Mouse (Mus musculus) hindbrain, embryonic 11.5 days (tissue): Measurements from ENCODE around the gene Akap6. TPM values are rescaled to one million over a fixed set of nuclear protein-coding genes. Genes with fewer than 3 reads are reported as not detected.

Experiments used
- ATAC-seq: fragments of 200-750 bp; cut with Nextera tagmentation; 2 replicates; pipeline ENCODE4 v1.8.0; 2017; ENCODE audit warnings: mild to moderate bottlenecking, moderate TSS enrichment, moderate library complexity; ENCODE audit not compliant: low FRiP score
- DNase-seq: peaks from one replicate; pipeline ENCODE4 v3.0.0-alpha.2; 2015; ENCODE audit warnings: low spot score
- H3K27ac ChIP-seq: fragments of 300-500 bp; sonication (generic); 2 replicates; pipeline ENCODE4 v1.5.1; 2014; ENCODE audit warnings: mild to moderate bottlenecking, low read depth, low read length
- H3K27me3 ChIP-seq: fragments of 300-500 bp; sonication (generic); 2 replicates; pipeline ENCODE4 v1.6.1; 2014; ENCODE audit warnings: mild to moderate bottlenecking, low read length, moderate library complexity, mixed read lengths; ENCODE audit not compliant: control insufficient read depth, insufficient read depth
- H3K36me3 ChIP-seq: fragments of 300-500 bp; sonication (generic); 2 replicates; pipeline ENCODE4 v1.6.1; 2014; ENCODE audit warnings: mild to moderate bottlenecking, low read length, moderate library complexity, mixed read lengths; ENCODE audit not compliant: control insufficient read depth, insufficient read depth
- H3K4me1 ChIP-seq: fragments of 300-500 bp; sonication (generic); replicated peaks from 2 replicates; pipeline ENCODE4 v1.6.1; 2014; ENCODE audit warnings: low read length, mixed read lengths; ENCODE audit not compliant: control insufficient read depth, insufficient read depth
- H3K4me2 ChIP-seq: fragments of 300-500 bp; sonication (generic); replicated peaks from 2 replicates; pipeline ENCODE4 v1.6.1; 2014; ENCODE audit warnings: mild to moderate bottlenecking, low read depth, low read length
- H3K4me3 ChIP-seq: fragments of 300-500 bp; sonication (generic); 2 replicates; pipeline ENCODE4 v1.5.1; 2014; ENCODE audit warnings: low read depth, low read length
- H3K9ac ChIP-seq: fragments of 300-500 bp; sonication (generic); 2 replicates; pipeline ENCODE4 v1.6.1; 2014; ENCODE audit warnings: low read depth, low read length
- H3K9me3 ChIP-seq: fragments of 300-500 bp; sonication (generic); 2 replicates; pipeline ENCODE4 v1.6.1; 2016; ENCODE audit warnings: low read length; ENCODE audit not compliant: control insufficient read depth
- WGBS: fragments of 180-500 bp; shearing (Covaris S2); extraction: QIAGEN DNeasy Blood & Tissue Kit; methylation state at CpG from one replicate; pipeline ENCODE4 v1.1.7; 2014; 5-methylcytosine and 5-hydroxymethylcytosine counted together
- polyA plus RNA-seq: library from polyadenylated mRNA; unstranded; fragments of >200 nt; fragmentation: Nextera tagmentation; extraction: Ambion mirVana; gene quantifications from 2 replicates; pipeline ENCODE4 v1.2.1, GENCODE M21; 2014

Akap6 gene
- polyA plus RNA-seq, 1 experiment from 2014 or later = 35.7 TPM

GRCm38 (mm10) chr12:52702368-52702967 lies 3.3 kb downstream of the Akap6 start:
- H3K4me3 ChIP-seq = no peak overlapping the region; the same call in 1 of the 2 replicates
- DNase-seq = no peak
- H3K9me3 ChIP-seq = no peaks in the 10 kb centered on the region
- H3K4me2 ChIP-seq = peak overlapping the region; percentile 64
- no peaks in the 10 kb centered on the region for H3K27me3 ChIP-seq
- no peak for ATAC-seq
- no peak overlapping the region for H3K9ac ChIP-seq
- 87% methylated on average over 12 of the region's 12 CpGs for WGBS
- no peak overlapping the region for H3K27ac ChIP-seq
- no peaks in the 10 kb centered on the region for H3K36me3 ChIP-seq
- peaks cover 2% of the 10 kb centered on the region; the same call in 1 of the 2 replicates for H3K4me1 ChIP-seq

GRCm38 (mm10) chr12:52704081-52704480 lies 4.9 kb downstream of the Akap6 start:
- 79% methylated on average over 4 of the region's 4 CpGs for WGBS
- Histone ChIP-seq H3K27ac (no peak overlapping the region), H3K4me2 (no peak overlapping the region), H3K4me3 (no peak overlapping the region), H3K9me3 (no peaks in the 10 kb centered on the region), H3K4me1 (no peaks in the 10 kb centered on the region; the same call in 1 of the 2 replicates), H3K9ac (no peak overlapping the region), H3K36me3 (no peaks in the 10 kb centered on the region), H3K27me3 (no peaks in the 10 kb centered on the region)
- DNase-seq (no peak), ATAC-seq (no peak)

GRCm38 (mm10) chr12:52704810-52705209 lies 5.6 kb downstream of the Akap6 start:
- no peaks in the 10 kb centered on the region for H3K36me3 ChIP-seq
- ATAC-seq = no peak
- no peak overlapping the region for H3K4me3 ChIP-seq
- WGBS = 78% methylated on average over 3 of the region's 3 CpGs
- no peaks in the 10 kb centered on the region for H3K9me3 ChIP-seq
- no peak for DNase-seq
- no peaks in the 10 kb centered on the region; the same call in 1 of the 2 replicates for H3K4me1 ChIP-seq
- H3K27me3 ChIP-seq = no peaks in the 10 kb centered on the region
- H3K9ac ChIP-seq = no peak overlapping the region
- no peak overlapping the region for H3K27ac ChIP-seq
- H3K4me2 ChIP-seq = no peak overlapping the region

- no peak for ATAC-seq
- WGBS = 86% methylated on average over 3 of the region's 3 CpGs
These were observed 12.2 kb downstream of the Akap6 start for GRCm38 (mm10) chr12:52711382-52711781.

GRCm38 (mm10) chr12:52711857-52712640 lies 12.9 kb downstream of the Akap6 start:
- no peak overlapping the region for H3K4me3 ChIP-seq
- H3K27ac ChIP-seq = no peak overlapping the region
- H3K9me3 ChIP-seq = no peaks in the 10 kb centered on the region
- no peak overlapping the region for H3K9ac ChIP-seq
- no peak overlapping the region for H3K4me2 ChIP-seq
- H3K36me3 ChIP-seq = no peaks in the 10 kb centered on the region
- no peaks in the 10 kb centered on the region for H3K27me3 ChIP-seq
- DNase-seq (no peak), ATAC-seq (no peak)
- 86% methylated on average over 7 of the region's 7 CpGs for WGBS
- no peaks in the 10 kb centered on the region for H3K4me1 ChIP-seq

More at GRCm38 (mm10) chr12:52711382-52711781, 12.2 kb downstream of the Akap6 start:
- H3K4me3 ChIP-seq = no peak overlapping the region
- H3K27me3 ChIP-seq = no peaks in the 10 kb centered on the region
- H3K36me3 ChIP-seq = no peaks in the 10 kb centered on the region
- H3K4me2 ChIP-seq = no peak overlapping the region
- no peak overlapping the region for H3K9ac ChIP-seq
- H3K4me1 ChIP-seq = no peaks in the 10 kb centered on the region
- H3K27ac ChIP-seq = no peak overlapping the region
- no peak for DNase-seq
- no peaks in the 10 kb centered on the region for H3K9me3 ChIP-seq

- Histone ChIP-seq H3K36me3 (no peaks in the 10 kb centered on the region), H3K4me1 (no peaks in the 10 kb centered on the region), H3K4me2 (no peak overlapping the region), H3K27me3 (no peaks in the 10 kb centered on the region), H3K27ac (no peak overlapping the region), H3K4me3 (no peak overlapping the region), H3K9me3 (no peaks in the 10 kb centered on the region), H3K9ac (no peak overlapping the region)
- ATAC-seq (no peak), DNase-seq (no peak)
- 89% methylated on average over 6 of the region's 6 CpGs for WGBS
These were observed 19.2 kb downstream of the Akap6 start for GRCm38 (mm10) chr12:52718392-52718791.

- H3K27me3 ChIP-seq = no peaks in the 10 kb centered on the region
- ATAC-seq (no peak), DNase-seq (no peak)
- no peak overlapping the region for H3K9ac ChIP-seq
- H3K36me3 ChIP-seq = no peaks in the 10 kb centered on the region
- 91% methylated on average over 9 of the region's 9 CpGs for WGBS
- H3K27ac ChIP-seq = no peak overlapping the region
- no peaks in the 10 kb centered on the region for H3K9me3 ChIP-seq
- no peak overlapping the region for H3K4me3 ChIP-seq
- no peak overlapping the region for H3K4me2 ChIP-seq
- no peaks in the 10 kb centered on the region for H3K4me1 ChIP-seq
These were observed 20.0 kb downstream of the Akap6 start for GRCm38 (mm10) chr12:52719232-52719631.

- H3K4me1 ChIP-seq = no peaks in the 10 kb centered on the region
- no peak overlapping the region for H3K4me3 ChIP-seq
- no peak overlapping the region for H3K9ac ChIP-seq
- ATAC-seq = no peak
- H3K27me3 ChIP-seq = no peaks in the 10 kb centered on the region
- no peak for DNase-seq
- no peaks in the 10 kb centered on the region for H3K9me3 ChIP-seq
- H3K36me3 ChIP-seq = no peaks in the 10 kb centered on the region
- 84% methylated on average over 5 of the region's 5 CpGs for WGBS
- H3K27ac ChIP-seq = no peak overlapping the region
- no peak overlapping the region for H3K4me2 ChIP-seq
These were observed 20.5 kb downstream of the Akap6 start for GRCm38 (mm10) chr12:52719681-52720080.
